Mouse (Mus musculus): Measurements from ENCODE around the gene Ccnd3. TPM values are rescaled to one million over a fixed set of nuclear protein-coding genes. Genes with fewer than 3 reads are reported as not detected.
A peak's percentile ranks its signal among the peaks of the same experiment; 100 is the strongest.

Gene Ccnd3
- polyA plus RNA-seq, 1 experiment from 2014 or later, result 99.7 TPM

GRCm38 (mm10) chr17:47479887-47480286 lies 25.0 kb upstream of the Ccnd3 start:
- in situ Hi-C loops (cut with MboI; ENCODE audit: low pct_unique_long_range_greater_than_20kb), result loop anchor here (5.0 kb wide), 2 partner anchors 73 to 108 kb away; no protein-coding TSS in a partner anchor
- no peak for TF ChIP-seq CTCF (IDR thresholded peaks at IDR 0.05)

DNA sequence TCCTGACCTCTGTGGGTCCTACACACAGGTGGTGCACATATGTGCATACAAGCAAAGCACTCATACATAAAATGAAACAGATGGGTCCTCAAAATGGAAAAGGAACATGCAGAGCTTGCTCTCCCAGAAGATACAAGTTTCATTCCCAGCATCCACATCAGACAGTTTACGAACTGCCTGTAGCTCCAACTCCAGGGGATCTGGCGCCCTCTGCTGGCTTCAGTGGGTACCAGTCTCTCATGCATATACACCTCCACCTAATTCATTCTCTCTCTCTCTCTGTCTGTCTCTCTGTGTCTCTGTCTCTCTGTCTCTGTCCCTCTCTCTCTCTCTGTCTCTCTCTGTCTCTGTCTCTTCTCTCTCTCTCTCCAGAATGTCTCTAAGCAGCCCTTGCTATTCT lies 22.4 kb upstream of the Ccnd3 start:
- POLR2A ChIA-PET, result interaction anchor here (1.3 kb wide), 1 partner anchor 66 kb away, joined by 3 read pairs; no protein-coding TSS in a partner anchor

More at GRCm38 (mm10) chr17:47479887-47480286, 25.0 kb upstream of the Ccnd3 start:
- CTCF ChIA-PET, result no interaction called here
- DNase-seq (ENCODE audit: low read depth, low spot score) (no peak), ATAC-seq (no peak)
- POLR2A ChIA-PET, result no interaction called here
- H3K27me3 ChIP-seq, result no peaks in the 10 kb centered on the region

GRCm38 (mm10) chr17:47484241-47484921 lies 20.5 kb upstream of the Ccnd3 start:
- CTCF ChIA-PET, result interaction anchor here (0.7 kb wide), 1 partner anchor 124 kb away, joined by 3 read pairs; no protein-coding TSS in a partner anchor
- no peaks in the 10 kb centered on the region for H3K27me3 ChIP-seq
- in situ Hi-C loops (cut with MboI; ENCODE audit: low pct_unique_long_range_greater_than_20kb), result loop anchor here (5.0 kb wide), 2 partner anchors 77 to 112 kb away; no protein-coding TSS in a partner anchor
- TF ChIP-seq CTCF (IDR thresholded peaks at IDR 0.05), result no peak
- no peak for DNase-seq (ENCODE audit: low read depth, low spot score)
- POLR2A ChIA-PET, result no interaction called here
- ATAC-seq, result peak; percentile 78

More for the DNA sequence above, 22.4 kb upstream of the Ccnd3 start:
- ATAC-seq, result no peak
- CTCF ChIA-PET, result interaction anchor here (0.8 to 2.6 kb wide), 11 partner anchors 10 to 111 kb away, joined by 3 to 9 read pairs (median 4); no protein-coding TSS in a partner anchor
- TF ChIP-seq CTCF (IDR thresholded peaks at IDR 0.05), result peak; percentile 92
- H3K27me3 ChIP-seq, result no peaks in the 10 kb centered on the region
- no peak for DNase-seq (ENCODE audit: low read depth, low spot score)
- in situ Hi-C loops (cut with MboI; ENCODE audit: low pct_unique_long_range_greater_than_20kb), result loop anchor here (5.0 kb wide), 2 partner anchors 75 to 110 kb away; no protein-coding TSS in a partner anchor

- no peaks in the 10 kb centered on the region for H3K27me3 ChIP-seq
- no peak for ATAC-seq
- no peak for DNase-seq (ENCODE audit: low read depth, low spot score)
- TF ChIP-seq CTCF (IDR thresholded peaks at IDR 0.05), result no peak
- CTCF ChIA-PET, result no interaction called here
- POLR2A ChIA-PET, result no interaction called here
- in situ Hi-C loops (cut with MboI; ENCODE audit: low pct_unique_long_range_greater_than_20kb), result loop anchor here (5.0 kb wide), 2 partner anchors 78 to 113 kb away; no protein-coding TSS in a partner anchor
Measured at GRCm38 (mm10) chr17:47484993-47485392, 19.9 kb upstream of the Ccnd3 start.

DNA sequence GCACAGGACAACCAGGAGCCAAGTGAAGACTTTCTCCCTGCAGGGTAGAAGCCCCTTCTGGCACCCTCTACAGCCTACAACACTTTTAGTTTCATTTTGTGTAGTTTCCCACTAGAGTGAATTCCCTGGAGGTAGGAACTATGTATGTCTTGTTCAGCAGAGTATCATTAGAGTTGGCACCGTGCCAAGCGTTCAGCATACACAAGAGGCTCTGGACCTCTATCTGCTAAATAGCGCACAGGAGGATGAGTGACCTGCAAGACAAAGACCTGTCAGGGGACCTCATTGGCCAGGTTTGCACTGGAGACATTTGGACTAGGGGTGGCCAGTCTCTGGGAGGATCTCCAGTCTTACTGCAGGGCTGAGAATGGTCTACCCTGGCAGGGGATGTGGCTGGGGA lies 19.1 kb upstream of the Ccnd3 start:
- TF ChIP-seq CTCF (IDR thresholded peaks at IDR 0.05), result no peak
- no peak for ATAC-seq
- in situ Hi-C loops (cut with MboI; ENCODE audit: low pct_unique_long_range_greater_than_20kb), result no loop called here

DNA sequence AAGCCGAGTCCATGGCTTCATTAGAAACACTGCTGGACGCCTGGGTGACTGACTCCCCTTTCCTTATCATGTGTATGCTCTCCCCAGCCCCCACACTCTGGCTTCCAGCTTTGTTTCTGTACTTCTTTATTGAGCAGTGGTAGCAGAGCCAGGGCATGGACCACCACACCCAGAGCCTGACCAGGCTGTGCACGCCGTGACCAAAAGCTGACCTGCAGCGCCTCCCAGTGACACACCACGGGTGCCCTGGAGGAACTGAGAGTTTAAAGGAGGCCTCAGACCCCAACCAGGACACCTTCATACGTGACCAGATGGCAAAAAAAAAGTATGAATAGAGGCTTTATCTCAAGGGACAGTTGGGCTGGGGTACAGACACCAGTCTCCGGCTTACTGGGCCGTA lies 14.1 kb upstream of the Ccnd3 start:
- in situ Hi-C loops (cut with MboI; ENCODE audit: low pct_unique_long_range_greater_than_20kb), result no loop called here
- ChIA-PET POLR2A (no interaction called here), CTCF (interaction anchor here (1.0 kb wide), 1 partner anchor 136 kb away, joined by 3 read pairs; no protein-coding TSS in a partner anchor)
- no peaks in the 10 kb centered on the region for H3K27me3 ChIP-seq
- ATAC-seq, result no peak
- TF ChIP-seq CTCF (IDR thresholded peaks at IDR 0.05), result no peak
- no peak for DNase-seq (ENCODE audit: low read depth, low spot score)

More for the DNA sequence above, 19.1 kb upstream of the Ccnd3 start:
- POLR2A ChIA-PET, result no interaction called here
- H3K27me3 ChIP-seq, result no peaks in the 10 kb centered on the region
- DNase-seq (ENCODE audit: low read depth, low spot score), result no peak
- CTCF ChIA-PET, result no interaction called here

DNA sequence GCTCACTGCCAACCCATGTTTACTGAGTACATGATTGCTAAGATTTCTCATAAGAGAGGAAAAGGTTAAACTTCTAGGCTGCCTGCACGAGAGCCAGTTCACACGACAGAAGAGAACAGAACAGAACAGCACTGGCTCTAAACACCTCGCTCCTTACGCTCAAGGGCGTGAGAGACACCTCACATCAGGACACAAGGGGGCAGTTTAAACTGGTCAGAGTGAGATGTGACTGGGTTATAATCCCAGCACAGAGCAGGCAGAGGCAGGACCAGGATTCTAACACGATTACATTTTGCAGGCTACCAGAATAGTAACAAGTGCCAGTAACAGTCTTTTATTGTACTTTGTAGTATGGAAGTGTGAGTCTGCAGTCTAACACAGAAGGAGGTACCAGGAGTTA lies 12.1 kb upstream of the Ccnd3 start:
- H3K27me3 ChIP-seq, result no peaks in the 10 kb centered on the region
- DNase-seq (ENCODE audit: low read depth, low spot score) (no peak), ATAC-seq (no peak)
- POLR2A ChIA-PET, result no interaction called here
- in situ Hi-C loops (cut with MboI; ENCODE audit: low pct_unique_long_range_greater_than_20kb), result no loop called here
- TF ChIP-seq CTCF (IDR thresholded peaks at IDR 0.05), result no peak
- CTCF ChIA-PET, result interaction anchor here (0.9 kb wide), 1 partner anchor 9 kb away, joined by 3 read pairs; no protein-coding TSS in a partner anchor

GRCm38 (mm10) chr17:47493653-47494052 lies 11.2 kb upstream of the Ccnd3 start:
- DNase-seq (ENCODE audit: low read depth, low spot score), result no peak
- no peaks in the 10 kb centered on the region for H3K27me3 ChIP-seq
- ATAC-seq, result no peak
- CTCF ChIA-PET, result interaction anchor here (0.9 to 1.2 kb wide), 3 partner anchors 8 to 100 kb away, joined by 3 read pairs; no protein-coding TSS in a partner anchor
- POLR2A ChIA-PET, result no interaction called here
- in situ Hi-C loops (cut with MboI; ENCODE audit: low pct_unique_long_range_greater_than_20kb), result no loop called here
- no peak for TF ChIP-seq CTCF (IDR thresholded peaks at IDR 0.05)

GRCm38 (mm10) chr17:47494132-47494531 lies 10.7 kb upstream of the Ccnd3 start:
- DNase-seq (ENCODE audit: low read depth, low spot score) (no peak), ATAC-seq (no peak)
- no peak for TF ChIP-seq CTCF (IDR thresholded peaks at IDR 0.05)
- in situ Hi-C loops (cut with MboI; ENCODE audit: low pct_unique_long_range_greater_than_20kb), result no loop called here
- no peaks in the 10 kb centered on the region for H3K27me3 ChIP-seq
- POLR2A ChIA-PET, result no interaction called here
- CTCF ChIA-PET, result interaction anchor here (1.1 to 1.2 kb wide), 2 partner anchors 12 to 101 kb away, joined by 3 read pairs; no protein-coding TSS in a partner anchor

- ATAC-seq, result no peak
- in situ Hi-C loops (cut with MboI; ENCODE audit: low pct_unique_long_range_greater_than_20kb), result no loop called here
- ChIA-PET POLR2A (no interaction called here), CTCF (interaction anchor here (0.6 to 1.2 kb wide), 3 partner anchors 9 to 115 kb away, joined by 3 read pairs; no protein-coding TSS in a partner anchor)
- no peak for DNase-seq (ENCODE audit: low read depth, low spot score)
- TF ChIP-seq CTCF (IDR thresholded peaks at IDR 0.05), result no peak
- no peaks in the 10 kb centered on the region for H3K27me3 ChIP-seq
Measured at GRCm38 (mm10) chr17:47501531-47501930, 3.3 kb upstream of the Ccnd3 start.

All from Patski (cell line).